Mouse (Mus musculus) macrophage (primary cell): ENCODE measurements around the gene Akr1cl. TPM values are rescaled to one million over a fixed set of nuclear protein-coding genes. Genes with fewer than 3 reads are reported as not detected.

Experiments used
- H3K27ac ChIP-seq: fragments of 350-480 bp; formaldehyde crosslinking; 2 replicates; pipeline ENCODE4 v1.9.0; 2021
- H3K36me3 ChIP-seq: fragments of 350-480 bp; formaldehyde crosslinking; 2 replicates; pipeline ENCODE4 v1.9.0; 2021; ENCODE audit errors: inconsistent target
- H3K4me3 ChIP-seq: fragments of 350-480 bp; formaldehyde crosslinking; 2 replicates; pipeline ENCODE4 v1.9.0; 2021; ENCODE audit errors: inconsistent target
- H3K79me2 ChIP-seq: fragments of 350-480 bp; formaldehyde crosslinking; 2 replicates; pipeline ENCODE4 v1.9.0; 2021; ENCODE audit errors: inconsistent target
- WGBS: methylation state at CpG from one replicate; pipeline ENCODE4 v1.1.7; 2026; ENCODE audit warnings: inconsistent platforms; ENCODE audit not compliant: missing documents; 5-methylcytosine and 5-hydroxymethylcytosine counted together
- polyA plus RNA-seq: library from polyadenylated mRNA; stranded (reverse); fragments of 250-400 nt; gene quantifications from 3 replicates; pipeline ENCODE4 v1.2.4, GENCODE M21; 2018; ENCODE audit warnings: inconsistent platforms

Akr1cl gene
- polyA plus RNA-seq, 1 experiment from 2014 or later: not detected

- no peaks in the 10 kb centered on the region for H3K79me2 ChIP-seq
- no peak overlapping the region for H3K4me3 ChIP-seq
- no peaks in the 10 kb centered on the region for H3K36me3 ChIP-seq
- H3K27ac ChIP-seq: no peak overlapping the region
- WGBS: 66% methylated on average over 2 of the region's 2 CpGs
These were observed 5.0 kb upstream of the Akr1cl start for GRCm38 (mm10) chr1:65037542-65037941.

DNA sequence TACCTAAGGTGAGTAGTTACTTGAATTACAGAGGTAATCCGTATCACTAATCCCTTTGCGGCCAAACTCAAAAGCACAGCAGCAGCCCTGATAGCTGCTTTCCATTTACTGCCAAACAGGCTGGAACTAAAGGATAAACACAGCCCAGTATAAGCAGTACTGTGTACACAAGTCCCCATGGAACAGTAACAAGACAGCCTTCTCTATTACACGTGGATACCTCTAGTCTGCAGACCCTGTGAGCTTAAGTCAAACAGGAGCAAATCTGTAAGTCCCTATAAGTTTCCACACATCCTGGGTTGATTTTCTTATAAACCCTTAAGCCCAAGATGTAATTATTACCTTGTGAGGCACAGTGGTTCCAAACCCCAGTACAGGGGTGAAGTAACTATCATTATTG is 3.0 kb upstream of the Akr1cl start:
- no peak overlapping the region for H3K4me3 ChIP-seq
- no peak overlapping the region for H3K27ac ChIP-seq
- H3K79me2 ChIP-seq: no peaks in the 10 kb centered on the region
- no peaks in the 10 kb centered on the region for H3K36me3 ChIP-seq
- 82% methylated on average over 3 of the region's 3 CpGs for WGBS

GRCm38 (mm10) chr1:65028206-65028605 is 4.4 kb downstream of the Akr1cl start:
- no peak overlapping the region for H3K4me3 ChIP-seq
- H3K79me2 ChIP-seq: no peaks in the 10 kb centered on the region
- no peak overlapping the region for H3K27ac ChIP-seq
- no peaks in the 10 kb centered on the region for H3K36me3 ChIP-seq
- 92% methylated on average over 9 of the region's 9 CpGs for WGBS

- no peak overlapping the region for H3K27ac ChIP-seq
- H3K79me2 ChIP-seq: no peaks in the 10 kb centered on the region
- H3K36me3 ChIP-seq: no peaks in the 10 kb centered on the region
- WGBS: 87% methylated on average over 4 of the region's 4 CpGs
- H3K4me3 ChIP-seq: no peak overlapping the region
These were observed 19.8 kb downstream of the Akr1cl start for GRCm38 (mm10) chr1:65012726-65013125.

- 16% methylated on average over 9 of the region's 9 CpGs for WGBS
- H3K4me3 ChIP-seq: no peak overlapping the region
These were observed 22.4 kb downstream of the Akr1cl start for GRCm38 (mm10) chr1:65010153-65010552.

GRCm38 (mm10) chr1:65005575-65005974 is 27.0 kb downstream of the Akr1cl start:
- H3K36me3 ChIP-seq: no peaks in the 10 kb centered on the region
- no peak overlapping the region for H3K4me3 ChIP-seq
- no peaks in the 10 kb centered on the region for H3K79me2 ChIP-seq
- H3K27ac ChIP-seq: no peak overlapping the region
- WGBS: 93% methylated on average over 6 of the region's 6 CpGs

More at GRCm38 (mm10) chr1:65010153-65010552, 22.4 kb downstream of the Akr1cl start:
- Histone ChIP-seq H3K79me2 (no peaks in the 10 kb centered on the region), H3K36me3 (no peaks in the 10 kb centered on the region), H3K27ac (no peak overlapping the region)

- no peaks in the 10 kb centered on the region for H3K79me2 ChIP-seq
- H3K36me3 ChIP-seq: no peaks in the 10 kb centered on the region
- no peak overlapping the region for H3K27ac ChIP-seq
- H3K4me3 ChIP-seq: no peak overlapping the region
- WGBS: 92% methylated on average over 4 of the region's 4 CpGs
These were observed 28.0 kb downstream of the Akr1cl start for GRCm38 (mm10) chr1:65004526-65004925.

GRCm38 (mm10) chr1:64993206-64993605 is 39.4 kb downstream of the Akr1cl start:
- no peaks in the 10 kb centered on the region for H3K36me3 ChIP-seq
- 85% methylated on average over 4 of the region's 4 CpGs for WGBS
- no peaks in the 10 kb centered on the region for H3K79me2 ChIP-seq
- H3K27ac ChIP-seq: no peak overlapping the region
- H3K4me3 ChIP-seq: no peak overlapping the region

DNA sequence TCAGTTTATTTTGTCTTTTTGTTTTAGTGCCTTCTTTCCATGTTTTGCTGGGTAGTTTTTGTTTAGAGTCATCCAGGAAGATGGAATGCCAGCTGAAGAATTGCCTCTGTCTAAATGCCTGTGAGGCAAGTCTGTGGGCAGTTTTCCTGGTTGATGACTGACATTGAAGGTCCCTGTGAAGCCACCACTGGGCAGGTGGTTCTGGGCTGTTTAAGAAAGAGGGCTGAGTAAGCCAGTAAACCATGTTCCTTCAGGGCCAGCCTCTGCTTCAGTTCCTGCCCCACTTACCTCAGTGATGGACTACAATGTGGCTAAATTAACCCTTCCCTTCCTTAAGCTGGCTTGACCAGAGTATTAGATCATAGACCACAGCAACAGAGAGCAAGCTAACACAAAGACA is 44.4 kb downstream of the Akr1cl start:
- H3K79me2 ChIP-seq: no peaks in the 10 kb centered on the region
- H3K4me3 ChIP-seq: no peak overlapping the region
- H3K27ac ChIP-seq: no peak overlapping the region
- no peaks in the 10 kb centered on the region for H3K36me3 ChIP-seq

- 43% methylated on average over 7 of the region's 7 CpGs for WGBS
- Histone ChIP-seq H3K36me3 (no peaks in the 10 kb centered on the region), H3K4me3 (no peak overlapping the region)
These were observed 46.4 kb downstream of the Akr1cl start for GRCm38 (mm10) chr1:64986120-64986519.

DNA sequence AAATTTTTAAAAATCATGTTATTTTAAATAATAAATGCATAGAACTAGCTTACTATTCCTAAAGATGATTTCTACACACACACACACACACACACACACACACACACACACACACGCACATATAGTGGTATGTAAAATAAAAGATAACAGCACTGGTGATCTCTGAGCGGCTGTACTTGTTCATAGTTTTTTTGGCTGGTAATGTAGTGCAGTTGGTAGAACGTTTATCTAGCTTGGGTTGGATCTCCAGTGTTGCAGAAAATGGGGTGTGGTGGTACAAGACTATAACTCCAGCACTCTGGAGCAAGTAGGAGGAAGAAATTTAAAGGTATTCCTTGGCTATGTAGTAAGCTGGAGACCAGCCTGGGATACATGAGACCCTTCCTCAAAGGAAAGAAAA is 49.3 kb downstream of the Akr1cl start:
- WGBS: 78% methylated on average over 3 of the region's 3 CpGs
- H3K27ac ChIP-seq: no peak overlapping the region
- H3K36me3 ChIP-seq: no peaks in the 10 kb centered on the region
- H3K4me3 ChIP-seq: no peak overlapping the region
- H3K79me2 ChIP-seq: no peaks in the 10 kb centered on the region

More at GRCm38 (mm10) chr1:64986120-64986519, 46.4 kb downstream of the Akr1cl start:
- Histone ChIP-seq H3K27ac (no peak overlapping the region), H3K79me2 (no peaks in the 10 kb centered on the region)

DNA sequence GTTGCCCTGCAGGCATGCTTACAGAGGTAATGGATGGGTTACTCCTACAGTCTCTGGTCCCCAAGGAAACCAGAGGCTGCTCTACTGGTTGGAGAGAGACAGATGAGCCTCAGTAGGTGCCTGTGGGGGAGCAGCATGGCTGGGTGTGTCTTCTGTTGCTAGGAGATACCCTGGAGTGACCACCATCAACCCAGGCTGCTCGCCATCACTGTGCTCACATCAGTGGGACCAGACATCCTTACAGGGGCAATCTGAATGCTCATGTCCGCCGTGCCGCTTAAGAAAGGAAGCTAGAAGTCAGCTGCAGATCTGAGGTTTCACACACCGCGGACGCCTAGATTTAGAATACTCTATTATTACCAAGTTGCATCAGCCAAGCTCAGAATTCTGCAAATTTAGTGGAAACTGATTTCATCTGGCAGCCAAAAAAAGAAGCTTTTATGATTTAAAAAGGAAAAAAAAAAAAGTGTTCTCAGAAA is 54.2 kb downstream of the Akr1cl start:
- Histone ChIP-seq H3K79me2 (no peaks in the 10 kb centered on the region), H3K27ac (no peak overlapping the region), H3K36me3 (no peaks in the 10 kb centered on the region), H3K4me3 (no peak overlapping the region)
- WGBS: 64% methylated on average over 7 of the region's 7 CpGs

- no peaks in the 10 kb centered on the region for H3K79me2 ChIP-seq
- no peak overlapping the region for H3K27ac ChIP-seq
- no peak overlapping the region for H3K4me3 ChIP-seq
- no peaks in the 10 kb centered on the region for H3K36me3 ChIP-seq
- 93% methylated on average over 7 of the region's 7 CpGs for WGBS
These were observed 57.2 kb downstream of the Akr1cl start for GRCm38 (mm10) chr1:64975346-64975745.

DNA sequence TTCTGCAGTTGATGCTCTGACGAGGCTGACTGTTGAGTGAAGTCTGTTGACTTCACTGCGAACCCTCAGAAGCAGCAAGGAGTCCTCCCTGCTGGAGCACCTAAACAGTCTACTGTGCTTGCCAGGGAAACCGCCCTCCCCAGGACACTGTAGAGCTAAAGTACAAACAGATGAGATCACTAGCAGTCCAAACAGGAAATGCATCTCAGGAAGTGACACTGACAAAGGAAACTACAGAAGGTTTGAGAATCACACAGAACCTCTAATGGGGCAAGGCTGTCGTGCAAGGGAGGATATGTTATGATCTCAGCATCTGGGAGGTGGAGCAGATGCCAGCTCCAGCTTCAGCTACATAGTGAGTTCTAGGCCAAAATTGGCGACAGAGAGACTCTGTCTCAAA is 61.9 kb downstream of the Akr1cl start:
- Histone ChIP-seq H3K36me3 (no peaks in the 10 kb centered on the region), H3K27ac (no peak overlapping the region), H3K79me2 (no peaks in the 10 kb centered on the region), H3K4me3 (no peak overlapping the region)
- 80% methylated on average over 5 of the region's 5 CpGs for WGBS
